Mouse (Mus musculus) E14TG2a.4 (cell line): Measurements from ENCODE around the gene Pecr.

ENCODE experiments used
- H3K27me3 ChIP-seq: 2 replicates; pipeline ENCODE4 v1.6.1; 2014; ENCODE audit warnings: low read length, control low read depth; ENCODE audit not compliant: insufficient read depth
- H3K36me3 ChIP-seq: 2 replicates; pipeline ENCODE4 v1.6.1; 2014; ENCODE audit warnings: low read length, control low read depth; ENCODE audit not compliant: insufficient read depth
- H3K4me1 ChIP-seq: replicated peaks from 2 replicates; pipeline ENCODE4 v1.6.1; 2014; ENCODE audit warnings: low read depth, low read length, control low read depth
- H3K4me3 ChIP-seq: replicated peaks from 2 replicates; pipeline ENCODE4 v1.5.1; 2014; ENCODE audit warnings: mild to moderate bottlenecking, low read length
- H3K9me3 ChIP-seq: 2 replicates; pipeline ENCODE4 v1.6.1; 2014; ENCODE audit warnings: low read length, control low read depth
- CTCF ChIP-seq: conservative IDR thresholded peaks from 2 replicates; pipeline ENCODE4 v1.5.1; 2014; ENCODE audit warnings: low read length
- NANOG ChIP-seq: IDR thresholded peaks from 2 replicates; pipeline ENCODE4 v1.6.1; 2014; ENCODE audit warnings: borderline replicate concordance, low read length, mixed read lengths
- POU5F1 ChIP-seq: IDR thresholded peaks from 2 replicates; pipeline ENCODE4 v1.6.1; 2014; ENCODE audit warnings: low read length, borderline replicate concordance

Pecr gene

DNA sequence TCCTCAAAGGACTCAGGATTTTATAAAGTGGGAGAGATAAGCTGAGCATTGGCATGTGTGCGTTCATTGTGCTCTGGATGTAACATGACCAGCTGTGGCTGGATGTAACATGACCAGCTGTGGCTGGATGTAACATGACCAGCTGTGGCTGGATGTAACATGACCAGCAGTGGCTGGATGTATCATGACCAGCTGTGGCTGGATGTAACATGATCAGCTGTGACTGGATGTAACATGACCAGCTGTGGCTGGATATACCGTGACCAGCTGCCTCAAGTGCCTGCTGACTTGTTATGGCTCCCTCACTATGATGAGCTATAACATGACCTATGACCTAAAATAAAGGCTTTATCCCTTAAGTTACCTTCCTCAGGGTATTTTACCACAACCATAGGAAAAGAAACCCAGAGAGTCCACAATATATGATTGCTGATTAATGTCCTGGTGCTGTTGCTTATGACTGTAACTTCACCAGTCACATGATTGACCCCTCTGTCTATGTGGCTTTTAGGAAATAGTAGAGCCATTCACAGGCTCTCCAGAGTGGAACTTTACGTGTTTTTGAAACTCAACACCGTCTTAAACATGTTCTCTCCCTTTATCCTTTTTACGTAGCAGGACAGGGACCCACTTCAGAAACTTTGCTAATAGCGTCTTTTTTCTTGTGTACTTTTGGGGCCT, 25.8 kb upstream of the Pecr start:
- no peak for TF ChIP-seq POU5F1
- TF ChIP-seq CTCF, result no peak
- no peak for TF ChIP-seq NANOG
- Histone ChIP-seq H3K4me3 (no peak overlapping the region; the same call in 1 of the 2 replicates), H3K4me1 (peaks cover 76% of the 10 kb centered on the region), H3K27me3 (no peaks in the 10 kb centered on the region), H3K36me3 (peaks cover 45% of the 10 kb centered on the region), H3K9me3 (no peaks in the 10 kb centered on the region)

GRCm38 (mm10) chr1:72308919-72309318, 24.8 kb upstream of the Pecr start:
- TF ChIP-seq CTCF, result no peak
- no peak for TF ChIP-seq POU5F1
- TF ChIP-seq NANOG, result no peak
- H3K9me3 ChIP-seq, result no peaks in the 10 kb centered on the region
- peaks cover 67% of the 10 kb centered on the region for H3K4me1 ChIP-seq
- H3K4me3 ChIP-seq, result no peak overlapping the region; the same call in 1 of the 2 replicates
- no peaks in the 10 kb centered on the region for H3K27me3 ChIP-seq
- H3K36me3 ChIP-seq, result peaks cover 35% of the 10 kb centered on the region

DNA sequence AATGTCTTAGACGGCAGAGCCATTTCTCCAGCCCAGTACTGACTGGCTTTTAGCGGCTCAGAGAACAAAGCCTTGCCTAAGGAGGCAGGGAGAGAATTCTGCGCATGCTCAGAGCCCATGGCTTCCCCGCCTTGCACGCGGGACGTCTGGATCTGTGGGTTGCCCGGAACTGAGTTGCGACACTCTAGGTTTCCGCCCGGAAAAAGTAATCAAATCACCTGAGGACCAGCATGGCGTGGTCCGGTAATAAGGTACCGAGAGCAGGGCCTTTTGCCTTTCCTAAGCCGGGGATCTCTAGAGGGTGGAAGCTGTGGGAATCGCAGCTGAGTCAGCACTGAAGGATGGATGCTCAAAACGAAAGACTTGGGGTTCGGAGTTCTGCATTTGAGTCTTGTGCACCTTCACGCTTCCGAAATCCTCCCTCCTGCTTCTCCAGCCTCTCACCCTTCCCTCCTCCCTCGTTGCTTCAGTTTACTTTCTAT, 23.2 kb upstream of the Pecr start, which contains the start of gene Xrcc5:
Gene Xrcc5 (plus strand): TSS at position 105 of the 482 bp plus-strand sequence.
- Histone ChIP-seq H3K4me3 (peak within 1 kb of the TSS; percentile 86), H3K27me3 (no peaks in the 10 kb centered on the region), H3K4me1 (peaks cover 54% of the 10 kb centered on the region), H3K9me3 (no peaks in the 10 kb centered on the region), H3K36me3 (peaks cover 30% of the 10 kb centered on the region)
- TF ChIP-seq NANOG (no peak), CTCF (no peak), POU5F1 (no peak)

- TF ChIP-seq CTCF (peak; percentile 22; the same call in 1 of the 2 replicates), POU5F1 (no peak), NANOG (no peak)
- H3K9me3 ChIP-seq, result no peaks in the 10 kb centered on the region
- peaks cover 24% of the 10 kb centered on the region for H3K36me3 ChIP-seq
Observed at GRCm38 (mm10) chr1:72306679-72307181, 22.6 kb upstream of the Pecr start.

GRCm38 (mm10) chr1:72306241-72306640, 22.1 kb upstream of the Pecr start:
- H3K27me3 ChIP-seq, result no peaks in the 10 kb centered on the region
- TF ChIP-seq NANOG (no peak), CTCF (no peak), POU5F1 (no peak)
- peaks cover 19% of the 10 kb centered on the region for H3K36me3 ChIP-seq
- peaks cover 43% of the 10 kb centered on the region for H3K4me1 ChIP-seq
- no peak overlapping the region for H3K4me3 ChIP-seq
- H3K9me3 ChIP-seq, result no peaks in the 10 kb centered on the region

More at GRCm38 (mm10) chr1:72306679-72307181, 22.6 kb upstream of the Pecr start:
- Histone ChIP-seq H3K4me1 (peaks cover 47% of the 10 kb centered on the region), H3K4me3 (peak overlapping the region; percentile 86), H3K27me3 (no peaks in the 10 kb centered on the region)

DNA sequence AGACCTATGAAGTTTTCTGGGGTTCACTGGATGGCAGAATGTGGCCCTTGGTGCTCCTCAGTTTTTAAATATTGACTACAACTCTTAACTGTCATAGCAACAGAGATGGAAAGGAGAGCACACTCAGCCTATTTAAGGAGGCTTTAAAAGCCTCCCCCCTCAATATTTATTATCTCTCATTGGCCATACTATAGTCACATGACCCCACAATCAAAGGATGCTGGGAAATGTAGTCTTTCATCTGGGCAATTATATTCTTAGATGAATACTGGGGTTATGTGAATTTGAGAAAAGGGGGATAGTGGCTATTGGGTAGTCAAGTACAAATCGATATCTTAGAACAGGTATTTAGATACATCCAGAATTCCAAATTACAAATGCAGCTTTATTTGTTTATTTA, 17.7 kb upstream of the Pecr start:
- Histone ChIP-seq H3K27me3 (no peaks in the 10 kb centered on the region), H3K4me1 (peaks cover 9% of the 10 kb centered on the region), H3K36me3 (no peaks in the 10 kb centered on the region), H3K9me3 (no peaks in the 10 kb centered on the region), H3K4me3 (no peak overlapping the region)
- TF ChIP-seq NANOG (no peak), POU5F1 (no peak)

DNA sequence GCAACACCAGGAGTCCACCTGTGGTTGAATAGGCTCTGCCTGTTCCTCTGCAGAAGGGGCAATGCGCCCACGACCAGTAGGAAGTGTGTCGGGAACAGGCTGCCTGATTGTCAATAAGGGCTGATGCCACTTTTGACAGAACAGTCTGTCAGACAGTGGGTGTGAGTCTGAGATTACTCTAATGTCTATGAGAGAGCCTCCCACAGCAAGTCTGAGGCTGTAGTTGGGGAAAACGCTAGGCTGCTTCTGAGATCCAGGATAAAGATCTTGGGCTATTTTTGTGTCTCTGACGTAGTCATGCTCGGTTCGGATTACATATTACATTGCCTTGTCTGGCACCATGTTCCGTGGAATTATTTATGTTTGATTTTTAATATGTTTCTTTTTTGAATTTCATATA, 11.6 kb upstream of the Pecr start:
- H3K9me3 ChIP-seq, result no peaks in the 10 kb centered on the region
- no peaks in the 10 kb centered on the region for H3K36me3 ChIP-seq
- H3K4me3 ChIP-seq, result no peak overlapping the region
- H3K4me1 ChIP-seq, result no peaks in the 10 kb centered on the region
- TF ChIP-seq CTCF (no peak), NANOG (no peak), POU5F1 (no peak)
- H3K27me3 ChIP-seq, result peaks cover 2% of the 10 kb centered on the region

DNA sequence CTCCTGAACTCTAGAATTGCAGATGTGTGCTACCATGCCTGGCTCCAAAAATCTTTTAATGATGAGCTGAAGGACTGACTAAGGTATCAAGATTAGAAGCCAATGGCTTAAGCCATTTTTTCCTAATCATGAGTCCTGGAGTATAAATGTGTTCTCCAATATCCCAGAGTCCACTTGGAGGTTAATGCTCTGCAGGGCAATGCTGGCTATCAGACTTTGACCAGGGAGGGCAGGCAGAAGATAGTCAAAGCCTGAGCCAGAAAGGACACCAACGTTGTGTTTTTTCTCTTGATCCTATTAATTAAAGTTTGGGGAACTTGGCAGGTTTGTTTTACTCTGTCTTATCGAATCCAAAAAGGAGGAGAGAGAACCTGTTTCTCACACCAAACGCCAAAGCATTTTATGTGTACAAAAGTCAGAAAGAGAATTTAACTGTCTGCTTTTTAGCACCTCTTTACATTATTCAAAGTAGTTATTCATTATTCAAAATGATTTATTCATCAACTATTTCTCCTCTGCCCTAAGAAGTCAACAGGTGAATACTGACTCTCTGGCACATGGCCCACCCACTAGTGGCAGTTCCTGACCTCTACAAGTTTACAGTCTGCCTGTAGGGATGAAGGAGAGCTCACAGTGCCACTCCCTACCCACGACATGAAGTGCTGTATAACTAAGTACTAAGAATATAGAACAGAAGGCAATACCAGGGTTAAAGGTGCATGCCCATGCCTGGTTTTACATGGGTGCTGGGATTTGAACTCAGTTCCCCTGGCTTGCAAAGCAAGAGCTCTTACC, 10.0 kb upstream of the Pecr start:
- no peaks in the 10 kb centered on the region for H3K9me3 ChIP-seq
- TF ChIP-seq NANOG, result no peak
- TF ChIP-seq POU5F1, result no peak
- TF ChIP-seq CTCF, result no peak
- H3K4me1 ChIP-seq, result no peaks in the 10 kb centered on the region
- H3K4me3 ChIP-seq, result no peak overlapping the region
- peaks cover 7% of the 10 kb centered on the region for H3K27me3 ChIP-seq
- no peaks in the 10 kb centered on the region for H3K36me3 ChIP-seq
